Mouse (Mus musculus) left cerebral cortex, adult 9 months (tissue): ENCODE measurements around the gene Prpf6.

Source experiments
- DNase-seq, 2 experiments: peaks; one replicate each; pipeline ENCODE4 v3.0.0; 2022; ENCODE audit warnings: low spot score in 2 of 2

The Prpf6 gene

GRCm38 (mm10) chr2:181597378-181598061 is 5.9 kb downstream of the Prpf6 start:
- no peak for DNase-seq

GRCm38 (mm10) chr2:181598454-181599351 is 7.0 kb downstream of the Prpf6 start, which contains the start of gene Samd10:
Gene Samd10 (minus strand): TSS chr2:181599212.
- DNase-seq, result peak in 1 of 2 experiments; percentile 67

GRCm38 (mm10) chr2:181600226-181600758 is 8.6 kb downstream of the Prpf6 start:
- no peak for DNase-seq

- peak; percentile 94 to 98 for DNase-seq
Observed at GRCm38 (mm10) chr2:181600828-181601750, 9.4 kb downstream of the Prpf6 start.

GRCm38 (mm10) chr2:181601751-181602145 is 10.1 kb downstream of the Prpf6 start:
- no peak for DNase-seq

- no peak for DNase-seq
Observed at GRCm38 (mm10) chr2:181602367-181602766, 10.7 kb downstream of the Prpf6 start.

GRCm38 (mm10) chr2:181618761-181619495 is 27.3 kb downstream of the Prpf6 start:
- no peak for DNase-seq

- DNase-seq, result peak in 1 of 2 experiments; percentile 22
Observed at GRCm38 (mm10) chr2:181623401-181623800, 31.7 kb downstream of the Prpf6 start.

- no peak for DNase-seq
Observed at GRCm38 (mm10) chr2:181628471-181628870, 36.8 kb downstream of the Prpf6 start.

GRCm38 (mm10) chr2:181632624-181633023 is 41.0 kb downstream of the Prpf6 start:
- DNase-seq, result no peak

GRCm38 (mm10) chr2:181635865-181636264 is 44.2 kb downstream of the Prpf6 start:
- DNase-seq, result no peak

- peak in 1 of 2 experiments; percentile 36 for DNase-seq
Observed at GRCm38 (mm10) chr2:181644361-181644760, 52.7 kb downstream of the Prpf6 start.

GRCm38 (mm10) chr2:181645666-181646065 is 54.0 kb downstream of the Prpf6 start:
- DNase-seq, result no peak

GRCm38 (mm10) chr2:181646626-181647472 is 55.2 kb downstream of the Prpf6 start:
- DNase-seq, result no peak

- DNase-seq, result no peak
Observed at GRCm38 (mm10) chr2:181648926-181649325, 57.3 kb downstream of the Prpf6 start.

- no peak for DNase-seq
Observed at GRCm38 (mm10) chr2:181653065-181653464, 61.4 kb downstream of the Prpf6 start.

GRCm38 (mm10) chr2:181653523-181653922 is 61.9 kb downstream of the Prpf6 start:
- DNase-seq, result no peak

GRCm38 (mm10) chr2:181656734-181657133 is 65.1 kb downstream of the Prpf6 start, which contains the start of gene Gm29797:
Gene Gm29797 (plus strand): TSS chr2:181657034.
- no peak for DNase-seq

- DNase-seq, result no peak
Observed at GRCm38 (mm10) chr2:181657441-181657840, 65.8 kb downstream of the Prpf6 start.

- DNase-seq, result no peak
Observed at GRCm38 (mm10) chr2:181658528-181658927, 66.9 kb downstream of the Prpf6 start.
